Mouse (Mus musculus) liver, embryonic 18 days (tissue): ENCODE measurements around the gene Serpinb5. TPM values are rescaled to one million over a fixed set of nuclear protein-coding genes. Genes with fewer than 3 reads are reported as not detected.

Experiments
- polyA plus RNA-seq: library from polyadenylated mRNA; depleted of rRNA; stranded (reverse); fragments of >200 nt; gene quantifications from 2 replicates; pipeline ENCODE4 v1.2.3, GENCODE M21; 2012; rRNA removed

The Serpinb5 gene
- 0.01 TPM in 2 replicates for polyA plus RNA-seq

DNA sequence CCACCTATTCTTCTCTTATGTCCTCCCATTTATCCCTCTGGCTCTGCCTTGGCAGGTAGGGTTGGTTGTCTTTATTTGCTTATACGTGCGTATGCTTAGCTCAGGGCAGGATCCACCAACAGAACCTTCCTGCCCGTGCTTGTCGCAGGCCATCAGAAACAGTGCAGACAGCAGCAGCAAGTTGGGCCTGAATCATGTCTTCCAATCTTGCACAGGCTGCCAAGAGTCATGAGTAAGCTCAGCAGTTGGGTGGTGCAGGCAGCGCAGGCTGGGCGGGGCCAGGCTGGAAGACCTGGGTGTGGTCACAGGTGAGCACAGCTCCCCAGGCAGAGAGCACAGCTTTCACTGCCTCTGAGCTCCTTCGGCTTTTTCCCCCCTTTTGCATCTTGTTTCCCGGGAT is at the start of gene Serpinb5:
Serpinb5 (plus strand) TSS at position 327 of the 400 bp plus-strand sequence.

Other genes starting within 250 kb of the Serpinb5 start
- gene Bcl2, start 146.9 kb upstream of the Serpinb5 start, polyA plus RNA-seq: 0.35 and 0.40 TPM in 2 replicates
- gene Kdsr, start 101.4 kb upstream of the Serpinb5 start, polyA plus RNA-seq: 2.5 and 2.6 TPM in 2 replicates
- gene Vps4b, start 64.4 kb upstream of the Serpinb5 start, polyA plus RNA-seq: 12.2 and 13.6 TPM in 2 replicates
- gene Serpinb12, start 73.3 kb downstream of the Serpinb5 start, polyA plus RNA-seq: not detected in 2 replicates
- not detected in 2 replicates for gene Serpinb13, start 119.8 kb downstream of the Serpinb5 start, polyA plus RNA-seq
- gene Serpinb3a, start 191.1 kb downstream of the Serpinb5 start, polyA plus RNA-seq: not detected in 2 replicates
- not detected in 2 replicates for gene Serpinb3d, start 222.3 kb downstream of the Serpinb5 start, polyA plus RNA-seq